Mouse (Mus musculus): ENCODE data around the gene Syndig1. TPM values are rescaled to one million over a fixed set of nuclear protein-coding genes. Genes with fewer than 3 reads are reported as not detected.

Syndig1 gene
- total RNA-seq, 2 experiments from 2014 or later = not detected

Other genes starting within 250 kb of the Syndig1 start
- gene C530025M09Rik, start 2.0 kb downstream of the Syndig1 start, total RNA-seq (2021) = not detected